Mouse (Mus musculus): ENCODE data around the gene Atp11c. TPM values are rescaled to one million over a fixed set of nuclear protein-coding genes. Genes with fewer than 3 reads are reported as not detected.

Gene Atp11c
- polyA plus RNA-seq, 1 experiment from 2014 or later = 5.9 TPM

- Histone ChIP-seq H3K9ac (no peak overlapping the region), H3K4me2 (no peak overlapping the region), H3K9me3 (replicated peaks) (no peaks in the 10 kb centered on the region), H3K36me3 (no peaks in the 10 kb centered on the region), H3K27me3 (replicated peaks) (no peaks in the 10 kb centered on the region), H3K4me3 (no peak overlapping the region), H3K4me1 (replicated peaks) (0 out of 2 replicates have a peak, but pooled peaks cover 3% of the 10 kb centered on the region), H3K27ac (ENCODE audit: poor library complexity, severe bottlenecking) (no peak overlapping the region)
- ATAC-seq (ENCODE audit: insufficient number of reproducible peaks, low FRiP score) = no peak
- WGBS = 76% methylated on average over 2 of the region's 2 CpGs
Measured at GRCm38 (mm10) chrX:60381711-60382110, 210.8 kb downstream of the Atp11c start.

- no peak overlapping the region for H3K27ac ChIP-seq (ENCODE audit: poor library complexity, severe bottlenecking)
- H3K27me3 ChIP-seq (replicated peaks) = no peaks in the 10 kb centered on the region
- 0 out of 2 replicates have a peak, but pooled peaks cover 3% of the 10 kb centered on the region for H3K4me1 ChIP-seq (replicated peaks)
- H3K4me2 ChIP-seq = no peak overlapping the region
- H3K4me3 ChIP-seq = no peak overlapping the region
- no peaks in the 10 kb centered on the region for H3K36me3 ChIP-seq
- no peak for ATAC-seq (ENCODE audit: insufficient number of reproducible peaks, low FRiP score)
- no peaks in the 10 kb centered on the region for H3K9me3 ChIP-seq (replicated peaks)
- H3K9ac ChIP-seq = no peak overlapping the region
Measured at GRCm38 (mm10) chrX:60380386-60380785, 212.1 kb downstream of the Atp11c start.

- WGBS = 72% methylated on average over 1 of the region's 1 CpGs
- no peak overlapping the region for H3K4me2 ChIP-seq
- no peak overlapping the region for H3K9ac ChIP-seq
- H3K9me3 ChIP-seq (replicated peaks) = no peaks in the 10 kb centered on the region
- no peaks in the 10 kb centered on the region for H3K4me1 ChIP-seq (replicated peaks)
- H3K27me3 ChIP-seq (replicated peaks) = no peaks in the 10 kb centered on the region
- no peak overlapping the region for H3K27ac ChIP-seq (ENCODE audit: poor library complexity, severe bottlenecking)
- ATAC-seq (ENCODE audit: insufficient number of reproducible peaks, low FRiP score) = no peak
- H3K4me3 ChIP-seq = no peak overlapping the region
- no peaks in the 10 kb centered on the region for H3K36me3 ChIP-seq
Measured at GRCm38 (mm10) chrX:60348741-60349140, 243.8 kb downstream of the Atp11c start.

- no peak overlapping the region for H3K9ac ChIP-seq
- no peaks in the 10 kb centered on the region for H3K27me3 ChIP-seq (replicated peaks)
- H3K9me3 ChIP-seq (replicated peaks) = no peaks in the 10 kb centered on the region
- H3K4me2 ChIP-seq = no peak overlapping the region
- no peaks in the 10 kb centered on the region for H3K4me1 ChIP-seq (replicated peaks)
- no peak overlapping the region for H3K27ac ChIP-seq (ENCODE audit: poor library complexity, severe bottlenecking)
- no peak for ATAC-seq (ENCODE audit: insufficient number of reproducible peaks, low FRiP score)
- no peak overlapping the region for H3K4me3 ChIP-seq
- H3K36me3 ChIP-seq = no peaks in the 10 kb centered on the region
Measured at GRCm38 (mm10) chrX:60345447-60345846, 247.1 kb downstream of the Atp11c start.

- ATAC-seq (ENCODE audit: insufficient number of reproducible peaks, low FRiP score) = no peak
- Histone ChIP-seq H3K27ac (ENCODE audit: poor library complexity, severe bottlenecking) (no peak overlapping the region), H3K27me3 (replicated peaks) (no peaks in the 10 kb centered on the region), H3K36me3 (no peaks in the 10 kb centered on the region), H3K9ac (no peak overlapping the region), H3K4me1 (replicated peaks) (no peaks in the 10 kb centered on the region), H3K4me2 (no peak overlapping the region), H3K9me3 (replicated peaks) (no peaks in the 10 kb centered on the region), H3K4me3 (no peak overlapping the region)
- WGBS = 74% methylated on average over 4 of the region's 4 CpGs
Measured at GRCm38 (mm10) chrX:60344991-60345390, 247.5 kb downstream of the Atp11c start.

- Histone ChIP-seq H3K9ac (no peak overlapping the region), H3K27ac (ENCODE audit: poor library complexity, severe bottlenecking) (no peak overlapping the region), H3K9me3 (replicated peaks) (no peaks in the 10 kb centered on the region), H3K27me3 (replicated peaks) (no peaks in the 10 kb centered on the region), H3K4me3 (no peak overlapping the region), H3K4me1 (replicated peaks) (no peaks in the 10 kb centered on the region), H3K4me2 (no peak overlapping the region), H3K36me3 (no peaks in the 10 kb centered on the region)
- no peak for ATAC-seq (ENCODE audit: insufficient number of reproducible peaks, low FRiP score)
- 89% methylated on average over 3 of the region's 3 CpGs for WGBS
Measured at GRCm38 (mm10) chrX:60329735-60330134, 262.8 kb downstream of the Atp11c start.

GRCm38 (mm10) chrX:60321321-60321720, 271.2 kb downstream of the Atp11c start:
- WGBS = 84% methylated on average over 4 of the region's 4 CpGs
- Histone ChIP-seq H3K4me2 (no peak overlapping the region), H3K9ac (no peak overlapping the region), H3K27ac (ENCODE audit: poor library complexity, severe bottlenecking) (no peak overlapping the region), H3K27me3 (replicated peaks) (no peaks in the 10 kb centered on the region), H3K36me3 (no peaks in the 10 kb centered on the region), H3K4me1 (replicated peaks) (no peaks in the 10 kb centered on the region), H3K9me3 (replicated peaks) (no peaks in the 10 kb centered on the region), H3K4me3 (no peak overlapping the region)
- no peak for ATAC-seq (ENCODE audit: insufficient number of reproducible peaks, low FRiP score)

- Histone ChIP-seq H3K36me3 (no peaks in the 10 kb centered on the region), H3K4me3 (no peak overlapping the region), H3K9ac (no peak overlapping the region), H3K4me1 (replicated peaks) (no peaks in the 10 kb centered on the region), H3K9me3 (replicated peaks) (no peaks in the 10 kb centered on the region), H3K4me2 (no peak overlapping the region), H3K27ac (ENCODE audit: poor library complexity, severe bottlenecking) (no peak overlapping the region), H3K27me3 (replicated peaks) (no peaks in the 10 kb centered on the region)
- no peak for ATAC-seq (ENCODE audit: insufficient number of reproducible peaks, low FRiP score)
- WGBS = 85% methylated on average over 3 of the region's 3 CpGs
Measured at GRCm38 (mm10) chrX:60317661-60318060, 274.8 kb downstream of the Atp11c start.

GRCm38 (mm10) chrX:60292335-60292734, 300.2 kb downstream of the Atp11c start:
- Histone ChIP-seq H3K4me1 (replicated peaks) (no peaks in the 10 kb centered on the region), H3K36me3 (no peaks in the 10 kb centered on the region), H3K27ac (ENCODE audit: poor library complexity, severe bottlenecking) (no peak overlapping the region), H3K4me3 (no peak overlapping the region), H3K9me3 (replicated peaks) (no peaks in the 10 kb centered on the region), H3K27me3 (replicated peaks) (no peaks in the 10 kb centered on the region), H3K4me2 (no peak overlapping the region), H3K9ac (no peak overlapping the region)
- ATAC-seq (ENCODE audit: insufficient number of reproducible peaks, low FRiP score) = no peak
- WGBS = 83% methylated on average over 2 of the region's 2 CpGs

- H3K9me3 ChIP-seq (replicated peaks) = no peaks in the 10 kb centered on the region
- H3K4me3 ChIP-seq = no peak overlapping the region
- ATAC-seq (ENCODE audit: insufficient number of reproducible peaks, low FRiP score) = no peak
- no peak overlapping the region for H3K9ac ChIP-seq
- no peaks in the 10 kb centered on the region for H3K36me3 ChIP-seq
- H3K27ac ChIP-seq (ENCODE audit: poor library complexity, severe bottlenecking) = no peak overlapping the region
- no peak overlapping the region for H3K4me2 ChIP-seq
- H3K27me3 ChIP-seq (replicated peaks) = no peaks in the 10 kb centered on the region
- H3K4me1 ChIP-seq (replicated peaks) = no peaks in the 10 kb centered on the region
Measured at GRCm38 (mm10) chrX:60255346-60255745, 337.2 kb downstream of the Atp11c start.

- Histone ChIP-seq H3K36me3 (no peaks in the 10 kb centered on the region), H3K4me1 (replicated peaks) (no peaks in the 10 kb centered on the region), H3K27me3 (replicated peaks) (no peaks in the 10 kb centered on the region), H3K4me2 (no peak overlapping the region), H3K9me3 (replicated peaks) (no peaks in the 10 kb centered on the region), H3K9ac (no peak overlapping the region), H3K27ac (ENCODE audit: poor library complexity, severe bottlenecking) (no peak overlapping the region), H3K4me3 (no peak overlapping the region)
- ATAC-seq (ENCODE audit: insufficient number of reproducible peaks, low FRiP score) = no peak
- 17% methylated on average over 1 of the region's 1 CpGs for WGBS
Measured at GRCm38 (mm10) chrX:60187726-60188125, 404.8 kb downstream of the Atp11c start.

- ATAC-seq (ENCODE audit: insufficient number of reproducible peaks, low FRiP score) = no peak
- Histone ChIP-seq H3K27me3 (replicated peaks) (peaks cover 12% of the 10 kb centered on the region), H3K4me2 (no peak overlapping the region), H3K36me3 (no peaks in the 10 kb centered on the region), H3K4me3 (no peak overlapping the region), H3K4me1 (replicated peaks) (0 out of 2 replicates have a peak, but pooled peaks cover 2% of the 10 kb centered on the region), H3K9me3 (replicated peaks) (no peaks in the 10 kb centered on the region), H3K9ac (no peak overlapping the region), H3K27ac (ENCODE audit: poor library complexity, severe bottlenecking) (no peak overlapping the region)
- WGBS = 51% methylated on average over 3 of the region's 3 CpGs
Measured at GRCm38 (mm10) chrX:60182611-60183010, 409.9 kb downstream of the Atp11c start.
